Mouse (Mus musculus) G1E (cell line): ENCODE measurements around the gene Cct8l1.

ENCODE experiments used
- CTCF ChIP-seq: IDR thresholded peaks from 2 replicates; pipeline ENCODE4 v1.5.1; 2012; ENCODE audit warnings: low read depth, low read length, inconsistent platforms, mixed read lengths
- POLR2AphosphoS5 ChIP-seq: IDR thresholded peaks from 2 replicates; pipeline ENCODE4 v1.6.1; 2012; ENCODE audit warnings: low read depth, low read length, inconsistent platforms; ENCODE audit not compliant: insufficient replicate concordance

DNA sequence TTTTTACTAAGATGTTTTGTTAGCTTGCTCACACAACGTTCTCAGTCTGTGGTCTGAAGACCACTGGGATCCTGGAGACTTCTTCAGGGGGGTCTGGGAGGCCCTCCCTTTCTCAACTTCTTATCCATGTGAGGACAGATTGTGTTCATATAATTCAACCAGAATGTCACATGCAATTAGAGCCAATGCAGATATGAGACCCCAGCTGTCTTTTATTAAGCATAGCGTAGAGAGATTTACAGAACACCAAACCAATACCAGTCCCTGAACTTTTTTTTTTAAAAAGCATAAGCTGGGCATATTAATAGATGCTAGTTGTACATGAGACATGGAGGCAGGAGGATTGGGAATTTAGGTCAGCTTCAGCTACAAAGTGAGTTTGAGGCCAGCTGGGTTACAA lies 25.8 kb downstream of the Cct8l1 start:
- no peak for TF ChIP-seq CTCF
- TF ChIP-seq POLR2AphosphoS5, result no peak
